Mouse (Mus musculus) Patski (cell line): ENCODE measurements at regions not wholly inside any gene's neighbourhood (a gene's known extent, or its start where the extent isn't known, plus 50 kb on each side); places are given as distances from the start of the nearest gene placed in this dataset.

Experiments
- ATAC-seq: fragments of 100-300 bp; one replicate; pipeline ENCODE4 v1.8.0; 2021
- CTCF ChIA-PET: fragments of 350-600 bp; sonication (Branson Sonifier 250); formaldehyde crosslinking; loops from one replicate; lab custom pipeline; 2022; ENCODE audit warnings: inconsistent platforms; lab: Charles Lee
- POLR2A ChIA-PET: fragments of 350-600 bp; sonication (Branson Sonifier 250); formaldehyde crosslinking; loops from one replicate; lab custom pipeline; 2022; ENCODE audit warnings: antibody characterized with exemption, inconsistent platforms; lab: Charles Lee
- DNase-seq: peaks from one replicate; pipeline ENCODE4 v3.0.0-alpha.2; 2011; ENCODE audit warnings: low read depth, low spot score
- H3K27me3 ChIP-seq: fragments of 371-371 bp; one replicate; pipeline ENCODE4 v1.5.1; 2021
- CTCF ChIP-seq: fragments of 100-300 bp; IDR thresholded peaks from one replicate; pipeline ENCODE4 v1.5.1; 2021
- in situ Hi-C: fragments of 300-500 bp; cut with MboI; formaldehyde crosslinking; loops from 3 replicates; pipeline ENCODE4 v1.11.1; 2018; ENCODE audit warnings: low pct_unique_long_range_greater_than_20kb, mixed read lengths

- in situ Hi-C loops, result no loop called here
- ATAC-seq, result no peak
- ChIA-PET POLR2A (no interaction called here), CTCF (no interaction called here)
- H3K27me3 ChIP-seq, result no peaks in the 10 kb centered on the region
- TF ChIP-seq CTCF, result no peak
- DNase-seq, result no peak
These were observed 450.0 kb upstream of the Meis1 start for GRCm38 (mm10) chr11:19468803-19469202.

- ChIA-PET CTCF (no interaction called here), POLR2A (no interaction called here)
- ATAC-seq (no peak), DNase-seq (no peak)
- in situ Hi-C loops, result no loop called here
- TF ChIP-seq CTCF, result no peak
- no peaks in the 10 kb centered on the region for H3K27me3 ChIP-seq
These were observed 452.0 kb upstream of the Meis1 start for GRCm38 (mm10) chr11:19470648-19471341.

GRCm38 (mm10) chr11:19475068-19475786 is 448.9 kb upstream of the Spred2 start:
- DNase-seq (no peak), ATAC-seq (no peak)
- in situ Hi-C loops, result no loop called here
- no peak for TF ChIP-seq CTCF
- ChIA-PET POLR2A (no interaction called here), CTCF (no interaction called here)
- no peaks in the 10 kb centered on the region for H3K27me3 ChIP-seq

- no peak for TF ChIP-seq CTCF
- DNase-seq, result no peak
- in situ Hi-C loops, result no loop called here
- ATAC-seq, result no peak
- POLR2A ChIA-PET, result no interaction called here
- H3K27me3 ChIP-seq, result peaks cover 8% of the 10 kb centered on the region
- CTCF ChIA-PET, result no interaction called here
These were observed 431.0 kb upstream of the Spred2 start for GRCm38 (mm10) chr11:19493089-19493756.

- ATAC-seq (no peak), DNase-seq (no peak)
- CTCF ChIA-PET, result no interaction called here
- POLR2A ChIA-PET, result no interaction called here
- TF ChIP-seq CTCF, result no peak
- peaks cover 3% of the 10 kb centered on the region for H3K27me3 ChIP-seq
- in situ Hi-C loops, result no loop called here
These were observed 402.5 kb upstream of the Spred2 start for GRCm38 (mm10) chr11:19521721-19522120.

- in situ Hi-C loops, result no loop called here
- peaks cover 3% of the 10 kb centered on the region for H3K27me3 ChIP-seq
- no peak for DNase-seq
- ChIA-PET POLR2A (no interaction called here), CTCF (no interaction called here)
- no peak for ATAC-seq
- no peak for TF ChIP-seq CTCF
These were observed 400.2 kb upstream of the Spred2 start for GRCm38 (mm10) chr11:19523853-19524487.

- no peak for DNase-seq
- CTCF ChIA-PET, result interaction anchor here (0.5 to 1.9 kb wide), 2 partner anchors 12 to 140 kb away, joined by 3 to 6 read pairs; no protein-coding TSS in a partner anchor
- peaks cover 28% of the 10 kb centered on the region for H3K27me3 ChIP-seq
- ATAC-seq, result no peak
- no peak for TF ChIP-seq CTCF
- POLR2A ChIA-PET, result no interaction called here
- in situ Hi-C loops, result no loop called here
These were observed 395.0 kb upstream of the Spred2 start for GRCm38 (mm10) chr11:19529126-19529525.

- peaks cover 28% of the 10 kb centered on the region for H3K27me3 ChIP-seq
- no peak for TF ChIP-seq CTCF
- ChIA-PET POLR2A (no interaction called here), CTCF (interaction anchor here (1.9 kb wide), 1 partner anchor 10 kb away, joined by 6 read pairs; no protein-coding TSS in a partner anchor)
- in situ Hi-C loops, result no loop called here
- no peak for DNase-seq
- no peak for ATAC-seq
These were observed 393.5 kb upstream of the Spred2 start for GRCm38 (mm10) chr11:19530652-19531051.

GRCm38 (mm10) chr11:19531255-19532003 is 392.7 kb upstream of the Spred2 start:
- ATAC-seq (no peak), DNase-seq (no peak)
- ChIA-PET POLR2A (no interaction called here), CTCF (no interaction called here)
- peaks cover 28% of the 10 kb centered on the region for H3K27me3 ChIP-seq
- in situ Hi-C loops, result no loop called here
- no peak for TF ChIP-seq CTCF

- no peak for TF ChIP-seq CTCF
- DNase-seq, result no peak
- ChIA-PET POLR2A (no interaction called here), CTCF (no interaction called here)
- ATAC-seq, result no peak
- in situ Hi-C loops, result no loop called here
- peaks cover 30% of the 10 kb centered on the region for H3K27me3 ChIP-seq
These were observed 391.3 kb upstream of the Spred2 start for GRCm38 (mm10) chr11:19532867-19533266.
